Mouse (Mus musculus): Measurements from ENCODE around the gene Cfap57. TPM values are rescaled to one million over a fixed set of nuclear protein-coding genes. Genes with fewer than 3 reads are reported as not detected.

The Cfap57 gene
- polyA plus RNA-seq, 1 experiment from 2014 or later, result 0.89 TPM

GRCm38 (mm10) chr4:118505551-118505950 lies 115.0 kb downstream of the Cfap57 start:
- Histone ChIP-seq H3K9ac (no peak overlapping the region), H3K4me2 (no peak overlapping the region), H3K4me1 (peaks cover 5% of the 10 kb centered on the region), H3K36me3 (replicated peaks) (no peaks in the 10 kb centered on the region), H3K9me3 (no peaks in the 10 kb centered on the region), H3K27ac (no peak overlapping the region), H3K27me3 (no peaks in the 10 kb centered on the region), H3K4me3 (replicated peaks) (no peak overlapping the region)
- ATAC-seq (ENCODE audit: low FRiP score), result no peak
- 84% methylated on average over 3 of the region's 3 CpGs for WGBS

Other genes starting within 250 kb of the Cfap57 start
- 15.4 and 15.9 TPM in 2 replicates for gene Szt2, start 211.5 kb downstream of the Cfap57 start, polyA plus RNA-seq (2016; fragmentation: Nextera tagmentation; extraction: Ambion mirVana)
- gene Med8, start 211.4 kb downstream of the Cfap57 start, polyA plus RNA-seq (2016; fragmentation: Nextera tagmentation; extraction: Ambion mirVana), result 144 and 154 TPM in 2 replicates
- 27.7 and 30.1 TPM in 2 replicates for gene Elovl1, start 192.7 kb downstream of the Cfap57 start, polyA plus RNA-seq (2016; fragmentation: Nextera tagmentation; extraction: Ambion mirVana)
- gene Cdc20, start 183.4 kb downstream of the Cfap57 start, polyA plus RNA-seq (2016; fragmentation: Nextera tagmentation; extraction: Ambion mirVana), result 299 and 306 TPM in 2 replicates
- 0.37 and 0.95 TPM in 2 replicates for gene Mpl, start 163.3 kb downstream of the Cfap57 start, polyA plus RNA-seq (2016; fragmentation: Nextera tagmentation; extraction: Ambion mirVana)
- 15.4 and 15.6 TPM in 2 replicates for gene Tie1, start 130.7 kb downstream of the Cfap57 start, polyA plus RNA-seq (2016; fragmentation: Nextera tagmentation; extraction: Ambion mirVana)
- gene 2610528J11Rik, start 93.8 kb downstream of the Cfap57 start, polyA plus RNA-seq (2016; fragmentation: Nextera tagmentation; extraction: Ambion mirVana), result 0.27 and 0.35 TPM in 2 replicates
- 0.36 TPM in 1 of 2 replicates, not detected in the other for gene Tmem125, start 76.7 kb downstream of the Cfap57 start, polyA plus RNA-seq (2016; fragmentation: Nextera tagmentation; extraction: Ambion mirVana)
- 193 and 200 TPM in 2 replicates for gene Ebna1bp2, start within 50 bp of the Cfap57 start, polyA plus RNA-seq (2016; fragmentation: Nextera tagmentation; extraction: Ambion mirVana)
- not detected in 2 replicates for gene Olfr62, start 38.2 kb upstream of the Cfap57 start, polyA plus RNA-seq (2016; fragmentation: Nextera tagmentation; extraction: Ambion mirVana)
- 0.12 TPM in 1 of 2 replicates, not detected in the other for gene Olfr1342, start 72.0 kb upstream of the Cfap57 start, polyA plus RNA-seq (2016; fragmentation: Nextera tagmentation; extraction: Ambion mirVana)
- gene Olfr1341, start 82.7 kb upstream of the Cfap57 start, polyA plus RNA-seq (2016; fragmentation: Nextera tagmentation; extraction: Ambion mirVana), result not detected in 2 replicates
- gene Olfr1340, start 99.4 kb upstream of the Cfap57 start, polyA plus RNA-seq (2016; fragmentation: Nextera tagmentation; extraction: Ambion mirVana), result not detected in 2 replicates
- not detected in 2 replicates for gene Olfr1339, start 111.4 kb upstream of the Cfap57 start, polyA plus RNA-seq (2016; fragmentation: Nextera tagmentation; extraction: Ambion mirVana)
- not detected in 2 replicates for gene Olfr1338, start 138.0 kb upstream of the Cfap57 start, polyA plus RNA-seq (2016; fragmentation: Nextera tagmentation; extraction: Ambion mirVana)
- gene Olfr1337, start 161.8 kb upstream of the Cfap57 start, polyA plus RNA-seq (2016; fragmentation: Nextera tagmentation; extraction: Ambion mirVana), result not detected in 2 replicates
- not detected in 2 replicates for gene Olfr1335, start 189.2 kb upstream of the Cfap57 start, polyA plus RNA-seq (2016; fragmentation: Nextera tagmentation; extraction: Ambion mirVana)
- not detected in 2 replicates for gene Olfr1333, start 215.5 kb upstream of the Cfap57 start, polyA plus RNA-seq (2016; fragmentation: Nextera tagmentation; extraction: Ambion mirVana)
- not detected in 2 replicates for gene Olfr1331, start 243.9 kb upstream of the Cfap57 start, polyA plus RNA-seq (2016; fragmentation: Nextera tagmentation; extraction: Ambion mirVana)